Mouse (Mus musculus) heart, adult 8-10 months (tissue): Measurements from ENCODE around the gene Kpna7. TPM values are rescaled to one million over a fixed set of nuclear protein-coding genes. Genes with fewer than 3 reads are reported as not detected.

Experiments used
- DNase-seq: peaks from one replicate; pipeline ENCODE4 v3.0.0; 2022; ENCODE audit warnings: low spot score
- total RNA-seq, 4 experiments: library from RNA; stranded (reverse); gene quantifications; 2 replicates each; pipeline ENCODE4 v1.2.4; 2022

The Kpna7 gene
- total RNA-seq, 4 experiments from 2014 or later = not detected

DNA sequence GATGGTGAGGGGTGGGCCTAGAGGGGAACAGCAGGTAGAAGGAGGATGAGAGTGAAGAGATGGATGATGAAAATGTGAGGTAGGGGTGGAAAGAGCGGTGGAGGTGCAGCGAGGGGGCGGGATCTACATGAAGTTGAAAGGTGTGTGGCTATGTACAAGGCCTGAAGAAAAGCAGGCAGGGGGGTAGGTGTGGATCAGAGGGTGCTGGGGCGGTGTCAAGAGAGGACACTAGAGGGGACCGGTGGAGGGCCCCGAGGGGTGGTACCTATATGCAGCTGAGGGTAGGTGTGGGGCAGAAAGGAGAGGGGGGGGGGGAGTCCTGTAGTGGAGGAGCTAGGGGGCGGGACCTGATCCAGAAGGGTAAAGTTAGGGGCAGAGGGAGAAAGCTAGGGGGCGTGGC is 119.4 kb downstream of the Kpna7 start:
- DNase-seq = no peak

DNA sequence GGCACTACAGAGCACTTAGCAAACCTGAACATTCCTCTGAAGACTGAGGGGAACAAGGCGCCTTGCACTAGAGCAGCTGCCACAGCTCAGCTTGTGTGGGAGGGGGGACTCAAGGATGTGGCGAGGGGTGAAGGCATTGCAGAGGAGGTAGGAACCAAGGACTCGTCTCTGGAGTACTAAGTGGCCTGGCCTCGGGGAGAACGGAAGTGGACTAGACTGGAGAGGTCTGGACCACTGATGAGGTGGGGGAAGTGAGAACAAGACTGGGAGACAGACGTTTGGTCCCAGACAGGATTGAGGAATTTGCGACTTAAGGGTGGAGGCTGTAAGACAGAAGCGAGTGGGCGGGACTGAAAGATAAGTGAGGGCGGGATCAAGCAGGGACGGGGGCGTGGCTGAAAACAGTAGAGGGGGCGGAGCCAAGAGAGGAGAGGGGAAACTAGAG is 120.0 kb downstream of the Kpna7 start:
- DNase-seq = peak; percentile 62

DNA sequence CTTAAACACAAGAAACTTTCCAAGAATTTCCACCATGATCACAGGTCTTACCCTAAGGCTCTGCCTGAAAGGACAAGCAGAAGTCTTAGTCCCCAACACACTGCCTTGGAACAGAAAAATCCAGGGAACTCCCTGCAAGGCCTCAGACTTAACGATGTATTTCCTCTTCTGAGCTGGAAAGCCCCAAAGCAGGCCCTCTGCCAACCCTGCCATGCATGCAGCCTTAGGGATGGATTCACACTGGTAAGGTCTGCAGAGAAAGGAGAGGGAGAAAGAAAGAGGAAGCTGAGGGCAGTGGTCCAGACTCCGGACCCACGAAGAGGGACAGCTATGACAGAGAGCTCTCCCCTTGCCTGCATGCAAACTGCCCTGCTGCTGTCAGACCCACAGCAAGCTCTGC is 120.4 kb downstream of the Kpna7 start:
- no peak for DNase-seq

DNA sequence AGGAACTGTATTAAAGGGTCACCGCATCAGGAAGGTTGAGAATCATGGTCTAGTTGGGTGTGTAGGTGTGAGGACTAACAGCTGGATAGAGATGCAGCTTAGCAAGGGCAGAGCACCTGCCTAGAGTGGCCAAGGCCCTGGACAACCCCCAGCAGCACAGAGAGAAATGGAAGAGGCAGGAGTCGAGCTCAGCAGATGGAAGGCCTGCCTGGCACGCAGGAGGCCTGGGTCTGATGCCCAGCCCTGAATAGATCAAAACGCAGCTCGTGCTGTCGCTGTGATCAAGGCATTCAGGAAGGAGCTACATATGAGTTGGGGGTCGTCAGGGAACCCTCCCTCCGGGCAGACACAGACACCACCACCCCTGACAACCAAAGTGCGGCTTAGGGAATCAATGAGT is 125.6 kb downstream of the Kpna7 start:
- no peak for DNase-seq

DNA sequence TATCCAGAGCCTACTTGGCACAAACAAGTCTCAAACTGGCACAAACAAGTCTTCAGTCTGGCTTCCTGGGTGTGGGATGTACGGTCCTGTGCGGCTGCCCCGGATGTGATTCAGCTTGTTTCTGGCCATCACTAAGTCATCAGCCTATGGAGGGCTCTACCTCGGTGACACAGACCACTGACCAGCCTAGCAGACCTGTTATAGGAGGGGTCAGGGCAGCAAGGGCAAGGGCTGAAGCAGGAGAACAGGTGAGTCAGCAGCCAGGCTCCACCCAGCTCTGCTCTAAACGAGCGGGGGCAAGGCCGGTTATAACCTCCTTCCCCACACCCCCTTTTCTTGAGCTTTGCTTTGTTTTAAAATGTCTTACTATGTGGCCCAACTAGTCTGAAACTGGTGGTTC is 129.4 kb downstream of the Kpna7 start:
- DNase-seq = no peak

DNA sequence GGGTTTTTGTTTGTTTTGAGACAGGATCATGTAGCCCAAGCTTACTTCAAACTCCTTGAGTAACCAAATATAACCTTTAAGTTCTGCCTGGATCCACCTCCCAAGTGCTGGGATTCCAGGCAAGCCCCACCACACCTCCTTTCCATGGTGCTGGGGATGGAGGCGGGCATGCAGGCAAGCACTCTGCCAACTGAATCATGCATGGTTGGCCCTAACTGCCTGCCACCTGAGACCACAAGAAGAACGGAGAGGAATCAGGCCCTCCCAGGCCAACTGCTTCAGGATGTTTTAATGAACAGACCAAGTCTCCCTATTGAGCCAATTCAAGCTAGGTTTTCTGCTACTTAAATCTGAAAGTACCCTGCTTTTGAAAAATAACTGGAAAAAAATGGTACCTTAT is 131.2 kb downstream of the Kpna7 start:
- DNase-seq = no peak

DNA sequence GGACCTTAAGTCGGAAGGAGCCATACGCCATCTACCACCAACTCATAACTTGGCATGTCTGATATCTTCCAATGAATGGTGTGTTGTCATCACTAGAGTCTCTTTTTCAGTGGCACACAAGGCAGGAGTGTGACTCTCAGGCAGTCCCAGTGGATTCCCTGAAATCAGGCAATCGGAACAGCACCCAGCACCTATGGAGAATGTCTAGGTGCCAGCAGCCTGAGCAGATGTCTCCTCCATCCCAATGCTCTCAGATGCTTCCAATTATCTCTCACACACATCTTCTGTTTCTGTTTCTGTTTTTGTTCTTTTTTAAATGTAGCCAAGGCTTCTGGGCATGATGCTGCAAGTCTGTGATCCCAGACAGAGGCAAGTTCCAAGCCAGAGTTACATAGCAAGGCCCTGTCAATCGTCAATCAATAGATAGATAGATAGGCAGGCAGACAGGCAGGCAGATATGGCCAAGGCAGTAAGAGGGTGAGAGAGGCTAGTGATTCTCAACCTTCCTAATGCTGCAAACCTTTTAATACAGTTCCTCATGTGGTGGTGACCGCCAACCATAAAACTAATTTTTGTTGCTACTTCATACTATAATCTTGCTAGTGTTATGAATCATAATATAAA is 133.3 kb downstream of the Kpna7 start:
- DNase-seq = no peak

DNA sequence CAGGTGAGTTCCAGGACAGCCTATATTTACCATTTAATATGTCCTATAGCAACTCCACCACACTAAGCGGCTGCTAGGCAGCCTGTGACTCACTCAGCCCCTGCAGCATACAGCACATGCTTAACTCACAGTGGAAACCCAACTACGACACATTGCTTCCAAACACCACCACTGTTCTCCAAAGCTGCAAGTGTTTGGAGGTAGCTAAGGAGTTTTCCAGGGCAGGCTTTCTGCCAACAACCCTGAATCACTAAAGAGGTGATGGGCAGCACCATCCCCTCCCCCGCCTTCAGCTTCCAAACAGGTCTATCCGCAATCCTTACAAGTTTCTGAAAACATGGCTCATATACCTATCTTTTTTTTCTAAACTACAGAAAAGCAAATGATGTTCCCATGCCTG is 134.0 kb downstream of the Kpna7 start:
- DNase-seq = no peak

DNA sequence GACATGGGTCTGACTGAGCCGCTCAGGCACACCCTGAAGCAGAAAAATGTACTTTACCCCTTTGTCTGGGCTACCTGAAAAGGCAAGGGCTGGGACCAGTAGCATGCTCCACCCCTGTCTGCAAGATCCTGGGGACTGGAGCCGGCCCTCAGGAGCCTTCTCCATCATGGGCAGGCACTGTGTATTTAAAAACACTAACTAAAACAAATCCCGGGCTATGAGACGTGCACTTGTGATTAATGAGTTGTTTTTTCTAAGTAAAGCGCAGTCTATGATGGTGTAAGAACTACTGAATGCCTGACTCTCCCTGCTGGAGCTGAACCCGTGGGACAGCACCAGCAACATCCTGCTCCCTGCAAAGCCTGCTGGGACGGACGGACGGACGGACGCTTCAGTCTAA is 135.4 kb downstream of the Kpna7 start:
- DNase-seq = no peak

DNA sequence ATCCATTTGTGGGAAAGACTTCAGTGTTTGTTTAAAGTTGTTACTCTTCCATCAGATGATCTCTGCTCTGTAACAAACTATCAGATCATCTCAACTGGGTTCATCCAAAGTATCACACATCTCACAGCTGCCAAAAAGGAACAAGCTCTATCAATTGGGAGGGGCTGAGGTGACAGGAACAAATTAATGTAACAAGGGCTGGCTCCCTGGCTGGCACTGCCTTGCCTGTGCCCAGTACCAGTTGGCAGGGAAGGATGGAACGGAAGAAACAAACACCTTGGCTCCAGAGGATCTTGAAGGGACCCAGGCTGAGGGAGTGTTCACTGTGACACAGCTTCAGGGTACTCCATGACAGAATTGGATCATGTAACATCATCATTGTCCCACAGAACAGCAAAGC is 135.8 kb downstream of the Kpna7 start:
- DNase-seq = no peak

DNA sequence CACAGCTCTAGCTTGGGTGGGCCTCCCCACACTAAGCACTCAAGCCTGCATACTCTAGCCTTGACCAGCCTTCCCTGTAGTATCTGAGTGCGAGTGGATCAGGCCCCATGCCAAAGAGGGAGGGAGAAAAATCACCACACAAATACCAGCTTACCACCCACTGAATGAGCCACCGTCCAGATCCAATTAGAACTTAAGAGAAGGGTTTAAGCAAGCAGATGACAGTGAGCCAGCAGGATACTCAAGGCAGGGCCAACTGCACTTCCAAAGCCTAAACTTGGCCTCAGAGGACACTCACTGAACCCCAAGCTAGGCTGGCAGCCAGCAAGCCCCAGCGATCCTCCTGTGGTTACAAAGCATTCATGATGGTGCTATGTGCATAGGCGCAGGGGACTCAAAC is 137.8 kb downstream of the Kpna7 start:
- DNase-seq = no peak

DNA sequence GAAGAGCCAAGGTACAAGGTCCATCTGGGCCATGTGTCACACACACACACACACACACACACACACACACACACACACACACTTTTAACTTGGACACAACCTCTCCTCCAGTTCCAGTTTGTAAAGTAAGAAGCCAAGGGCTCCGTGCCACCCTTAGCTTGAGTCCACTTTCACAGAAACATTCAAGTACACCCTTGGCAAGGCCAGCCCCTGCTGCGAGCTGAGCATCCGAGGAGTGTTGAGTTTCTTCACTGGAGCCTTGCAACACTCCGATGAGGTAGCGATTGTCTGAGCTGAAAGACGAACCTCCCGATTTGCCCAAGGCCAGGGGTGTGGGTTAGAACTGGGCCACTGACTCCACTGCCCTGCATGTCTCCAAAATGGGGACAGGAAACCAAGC is 138.9 kb downstream of the Kpna7 start:
- DNase-seq = no peak

DNA sequence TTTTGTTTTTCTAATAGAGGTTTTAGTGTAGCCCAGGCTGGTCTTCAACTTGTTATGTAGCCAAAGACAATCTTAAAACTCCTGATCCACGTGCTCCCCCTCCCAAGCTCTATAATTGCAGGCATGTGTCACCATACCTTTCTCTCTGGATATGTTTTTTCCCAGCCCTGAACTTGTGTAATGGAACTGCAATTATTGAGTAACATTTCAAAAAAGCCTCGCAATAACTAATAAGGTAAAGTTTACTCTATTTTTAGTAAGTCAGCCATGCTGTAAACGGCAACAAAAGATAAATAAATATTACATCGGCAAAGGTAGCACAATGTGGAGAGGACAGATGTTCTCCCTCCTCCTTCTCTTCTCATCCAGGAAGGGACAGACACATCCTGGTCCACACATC is 139.5 kb downstream of the Kpna7 start:
- DNase-seq = no peak

DNA sequence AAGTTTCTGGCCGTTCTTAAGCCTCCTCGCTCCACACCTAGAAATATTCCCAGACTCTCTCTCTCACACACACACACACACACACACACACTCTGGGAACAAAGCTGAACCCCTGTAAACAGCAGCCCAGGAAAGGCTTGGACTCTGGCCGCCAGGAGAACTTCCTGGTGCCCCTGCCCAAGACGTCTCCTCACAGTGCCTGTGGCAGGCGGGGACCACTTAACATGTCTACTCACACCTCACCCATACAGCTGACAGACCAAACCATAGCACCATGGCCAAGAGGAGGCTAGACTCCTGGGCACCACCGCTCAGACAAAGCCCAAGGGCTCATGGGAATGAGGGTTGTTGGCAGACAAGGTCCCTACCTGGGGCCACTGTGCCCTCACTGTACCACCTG is 140.5 kb downstream of the Kpna7 start:
- DNase-seq = no peak

DNA sequence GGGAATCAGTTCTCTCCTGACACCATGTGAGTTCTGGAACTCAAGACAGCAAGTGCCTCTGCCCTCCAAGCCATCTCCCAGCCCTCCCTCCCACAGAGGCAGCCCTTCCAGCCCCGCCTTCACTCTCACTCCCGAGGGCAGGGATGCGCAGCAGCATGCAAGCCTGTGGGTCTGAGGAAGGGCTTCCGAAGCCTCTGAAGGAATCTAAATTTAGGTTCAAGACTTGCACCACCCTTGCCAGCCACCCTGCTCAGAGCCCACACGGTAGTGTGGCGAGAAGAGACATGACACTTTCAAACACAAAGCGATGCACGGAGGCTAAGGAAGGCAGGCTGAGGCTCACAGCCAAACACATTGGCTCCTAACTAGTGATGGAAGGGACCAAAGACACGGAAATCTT is 141.4 kb downstream of the Kpna7 start:
- no peak for DNase-seq

DNA sequence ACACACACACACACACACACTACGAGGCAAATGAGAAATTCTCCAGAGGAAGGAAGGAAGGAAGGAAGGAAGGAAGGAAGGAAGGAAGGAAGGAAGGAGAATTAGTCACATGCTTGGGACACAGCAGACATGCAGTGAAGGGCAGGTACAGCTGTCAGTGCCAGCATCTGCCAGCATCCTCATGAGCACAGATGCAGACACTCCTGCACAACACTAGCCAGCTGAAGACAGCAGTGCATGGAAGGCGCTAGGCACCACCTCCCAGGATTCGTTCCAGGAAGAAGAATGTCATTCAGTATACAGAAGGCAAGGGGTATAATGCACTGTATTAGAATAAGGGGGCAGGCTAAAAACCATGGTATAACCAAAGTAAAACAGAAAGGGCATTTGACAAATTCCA is 142.9 kb downstream of the Kpna7 start:
- no peak for DNase-seq

DNA sequence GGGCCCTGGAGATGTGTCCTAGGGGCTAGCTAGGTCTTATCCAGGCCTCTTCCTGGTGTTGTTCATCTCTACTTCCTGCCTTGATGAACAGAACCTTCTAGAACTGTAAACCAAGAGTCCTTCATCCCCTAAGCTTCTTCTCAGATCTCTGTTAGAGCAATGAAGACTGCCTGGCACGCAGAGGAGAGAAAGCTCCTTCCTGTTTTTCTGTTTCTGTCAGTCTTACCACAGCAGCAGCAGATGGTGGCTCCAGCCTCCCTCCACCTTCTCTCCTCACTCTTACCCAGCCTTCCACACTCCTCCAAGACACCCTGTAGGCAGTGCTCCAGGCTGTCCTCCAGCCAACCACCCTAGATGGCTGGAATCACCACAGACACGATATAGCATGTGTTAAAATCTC is 146.5 kb downstream of the Kpna7 start:
- DNase-seq = no peak

Other genes with a start within 250 kb of the Kpna7 start
- 10 to 100 TPM; 29.5 to 34.9 (median 30.3) TPM for gene Smurf1, start 118.2 kb downstream of the Kpna7 start, total RNA-seq
- not detected for gene Gm4871, start 51.3 kb downstream of the Kpna7 start, total RNA-seq
- gene 1700018F24Rik, start 41.0 kb downstream of the Kpna7 start, total RNA-seq = not detected
- gene Arpc1a, start 200 bp downstream of the Kpna7 start, total RNA-seq = 10 to 100 TPM; 59.9 to 67.2 (median 63.8) TPM
- 10 to 100 TPM; 46.0 to 70.3 (median 55.0) TPM for gene Arpc1b, start 30.2 kb upstream of the Kpna7 start, total RNA-seq
- 10 to 100 TPM; 30.2 to 50.2 (median 42.8) TPM for gene Pdap1, start 56.2 kb upstream of the Kpna7 start, total RNA-seq
- 10 to 100 TPM; 53.1 to 60.7 (median 57.3) TPM for gene Bud31, start 56.3 kb upstream of the Kpna7 start, total RNA-seq
- gene Ptcd1, start 83.1 kb upstream of the Kpna7 start, total RNA-seq = 10 to 100 TPM; 26.0 to 29.3 (median 26.9) TPM
- gene Cpsf4, start 83.2 kb upstream of the Kpna7 start, total RNA-seq = 10 to 100 TPM; 10.0 to 12.4 (median 12.0) TPM
- 1,000 to 10,000 TPM; 1,197 to 1,936 (median 1,535) TPM for gene Atp5j2, start 108.0 kb upstream of the Kpna7 start, total RNA-seq
- gene Zkscan14, start 117.8 kb upstream of the Kpna7 start, total RNA-seq = 1 to 10 TPM; 5.7 to 8.2 (median 6.5) TPM
- gene Zkscan5, start 120.5 kb upstream of the Kpna7 start, total RNA-seq = 10 to 100 TPM in 1 of 4 experiments, 1 to 10 TPM in 3; 8.2 to 10.1 (median 9.2) TPM
- gene Zfp655, start 147.7 kb upstream of the Kpna7 start, total RNA-seq = 10 to 100 TPM; 29.1 to 31.3 (median 30.2) TPM
- gene Zscan25, start 196.5 kb upstream of the Kpna7 start, total RNA-seq = 10 to 100 TPM in 3 of 4 experiments, 1 to 10 TPM in 1; 8.4 to 11.9 (median 10.7) TPM